Mouse (Mus musculus) forebrain, embryonic 15.5 days (tissue): Measurements from ENCODE around the gene Ephb3. TPM values are rescaled to one million over a fixed set of nuclear protein-coding genes. Genes with fewer than 3 reads are reported as not detected.

Source experiments
- ATAC-seq: fragments of 200-750 bp; cut with Nextera tagmentation; replicated peaks from 2 replicates; pipeline ENCODE4 v1.8.0; 2017; ENCODE audit warnings: mild to moderate bottlenecking, moderate TSS enrichment, moderate library complexity
- H3K27ac ChIP-seq: fragments of 300-500 bp; sonication (generic); replicated peaks from 2 replicates; pipeline ENCODE4 v1.5.1; 2015; ENCODE audit warnings: mild to moderate bottlenecking, inconsistent platforms
- H3K27me3 ChIP-seq: fragments of 300-500 bp; sonication (generic); 2 replicates; pipeline ENCODE4 v1.6.1; 2015; ENCODE audit warnings: inconsistent platforms
- H3K36me3 ChIP-seq: fragments of 300-500 bp; sonication (generic); 2 replicates; pipeline ENCODE4 v1.6.1; 2015; ENCODE audit warnings: mild to moderate bottlenecking, inconsistent platforms
- H3K4me1 ChIP-seq: fragments of 300-500 bp; sonication (generic); 2 replicates; pipeline ENCODE4 v1.6.1; 2015; ENCODE audit warnings: inconsistent platforms
- H3K4me2 ChIP-seq: fragments of 300-500 bp; sonication (generic); replicated peaks from 2 replicates; pipeline ENCODE4 v1.6.1; 2015; ENCODE audit warnings: mild to moderate bottlenecking, inconsistent platforms
- H3K4me3 ChIP-seq: fragments of 300-500 bp; sonication (generic); 2 replicates; pipeline ENCODE4 v1.5.1; 2015; ENCODE audit warnings: mild to moderate bottlenecking, inconsistent platforms
- H3K9ac ChIP-seq: fragments of 300-500 bp; sonication (generic); replicated peaks from 2 replicates; pipeline ENCODE4 v1.6.1; 2015; ENCODE audit warnings: mild to moderate bottlenecking, inconsistent platforms
- H3K9me3 ChIP-seq: fragments of 300-500 bp; sonication (generic); 2 replicates; pipeline ENCODE4 v1.6.1; 2016; ENCODE audit warnings: inconsistent platforms
- WGBS: fragments of 180-500 bp; shearing (Covaris S2); methylation state at CpG from one replicate; pipeline ENCODE4 v1.1.7; 2015; ENCODE audit warnings: mixed read lengths; 5-methylcytosine and 5-hydroxymethylcytosine counted together
- microRNA-seq: library from miRNA; unstranded; fragments of <30 nt; microRNA quantifications from one replicate; pipeline ENCODE4, GENCODE M21; 2016
- polyA plus RNA-seq: library from polyadenylated mRNA; unstranded; fragments of >200 nt; fragmentation: Nextera tagmentation; extraction: Ambion mirVana; gene quantifications from 2 replicates; pipeline ENCODE4 v1.2.1, GENCODE M21; 2015

Ephb3 gene
- polyA plus RNA-seq, 1 experiment from 2014 or later, result 7.9 TPM

GRCm38 (mm10) chr16:21248713-21249531, 44.4 kb downstream of the Ephb3 start:
- Histone ChIP-seq H3K4me3 (peak overlapping the region; percentile 38), H3K9ac (peak overlapping the region; percentile 26), H3K4me2 (peak overlapping the region; percentile 71), H3K27me3 (peaks cover 43% of the 10 kb centered on the region), H3K9me3 (no peaks in the 10 kb centered on the region), H3K36me3 (no peaks in the 10 kb centered on the region), H3K4me1 (peaks cover 29% of the 10 kb centered on the region), H3K27ac (no peak overlapping the region)
- no peak for ATAC-seq
- 6% methylated on average over 39 of the region's 39 CpGs for WGBS

GRCm38 (mm10) chr16:21252401-21252955, 47.9 kb downstream of the Ephb3 start:
- H3K27ac ChIP-seq, result no peak overlapping the region
- 48% methylated on average over 11 of the region's 11 CpGs for WGBS
- peaks cover 30% of the 10 kb centered on the region for H3K27me3 ChIP-seq

DNA sequence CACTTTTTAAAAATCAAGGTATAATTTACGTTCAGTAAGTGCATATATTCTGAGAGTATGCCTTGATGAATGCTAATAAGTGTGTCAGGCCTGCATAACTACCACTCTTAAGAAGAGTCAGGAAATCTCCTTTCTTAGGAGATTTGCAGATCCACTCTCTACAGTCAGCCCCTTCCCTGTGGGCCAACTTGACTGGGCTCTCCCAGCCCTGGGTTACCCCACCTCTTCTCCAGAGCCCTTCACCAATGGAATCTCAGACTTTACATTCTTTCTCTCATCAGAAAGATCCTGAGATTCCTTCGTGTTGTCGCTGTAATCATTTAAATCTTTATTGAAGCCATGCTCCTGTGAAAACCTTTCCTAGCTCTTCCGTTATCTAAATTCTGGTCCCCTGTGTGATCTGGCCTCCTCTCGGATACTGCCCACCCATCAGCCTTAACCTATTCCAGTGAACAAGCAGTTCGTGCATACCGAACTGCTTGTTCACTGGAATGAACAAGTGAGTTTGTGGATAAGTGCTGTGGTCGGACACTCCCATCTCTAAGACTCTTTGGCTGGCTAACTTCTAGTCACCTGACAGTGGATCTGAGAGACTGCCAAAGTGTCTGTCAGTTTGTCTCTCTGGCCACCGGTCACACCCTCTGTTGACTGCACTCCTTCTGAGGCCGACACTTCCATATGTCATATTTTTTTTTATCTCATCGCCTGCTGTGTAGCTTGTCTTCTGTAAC, 51.2 kb downstream of the Ephb3 start:
- Histone ChIP-seq H3K4me1 (no peaks in the 10 kb centered on the region), H3K27me3 (0 out of 2 replicates have a peak, but pooled peaks cover 5% of the 10 kb centered on the region), H3K36me3 (no peaks in the 10 kb centered on the region), H3K9me3 (no peaks in the 10 kb centered on the region), H3K4me2 (no peak overlapping the region), H3K4me3 (no peak overlapping the region), H3K9ac (no peak overlapping the region), H3K27ac (no peak overlapping the region)
- WGBS, result 86% methylated on average over 11 of the region's 11 CpGs
- ATAC-seq, result no peak

More at GRCm38 (mm10) chr16:21252401-21252955, 47.9 kb downstream of the Ephb3 start:
- Histone ChIP-seq H3K36me3 (no peaks in the 10 kb centered on the region), H3K4me1 (peaks cover 15% of the 10 kb centered on the region), H3K9ac (no peak overlapping the region), H3K4me2 (no peak overlapping the region), H3K4me3 (no peak overlapping the region), H3K9me3 (no peaks in the 10 kb centered on the region)
- no peak for ATAC-seq

GRCm38 (mm10) chr16:21256514-21257305, 52.2 kb downstream of the Ephb3 start:
- Histone ChIP-seq H3K27ac (no peak overlapping the region), H3K4me1 (no peaks in the 10 kb centered on the region), H3K4me2 (no peak overlapping the region), H3K36me3 (no peaks in the 10 kb centered on the region), H3K27me3 (no peaks in the 10 kb centered on the region), H3K4me3 (no peak overlapping the region), H3K9me3 (no peaks in the 10 kb centered on the region), H3K9ac (no peak overlapping the region)
- no peak for ATAC-seq
- 90% methylated on average over 12 of the region's 12 CpGs for WGBS

DNA sequence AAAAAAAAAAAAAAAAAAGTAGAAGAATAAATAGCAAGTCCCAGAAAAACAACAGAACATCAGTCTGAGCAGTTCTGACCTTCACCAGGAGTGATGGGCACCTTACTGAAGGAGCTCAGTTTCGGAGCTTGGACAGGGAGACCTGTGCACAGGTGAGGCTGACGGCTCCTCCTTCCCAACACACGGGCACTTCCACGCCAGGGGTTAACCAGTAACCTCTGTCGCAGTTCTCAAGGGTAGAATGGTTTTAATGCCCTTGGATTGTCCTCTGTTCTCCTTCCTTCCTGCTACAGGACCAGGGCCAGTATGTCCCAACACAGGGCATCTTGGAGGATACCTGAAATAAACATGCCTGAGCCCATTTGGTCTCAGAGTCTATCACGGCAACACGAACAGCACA, 60.9 kb downstream of the Ephb3 start:
- 85% methylated on average over 7 of the region's 7 CpGs for WGBS

GRCm38 (mm10) chr16:21269775-21270174, 65.2 kb downstream of the Ephb3 start:
- Histone ChIP-seq H3K27me3 (no peaks in the 10 kb centered on the region), H3K9ac (no peak overlapping the region), H3K27ac (no peak overlapping the region), H3K36me3 (no peaks in the 10 kb centered on the region), H3K4me1 (peaks cover 33% of the 10 kb centered on the region), H3K4me3 (no peak overlapping the region), H3K4me2 (no peak overlapping the region), H3K9me3 (no peaks in the 10 kb centered on the region)
- ATAC-seq, result no peak
- WGBS, result 70% methylated on average over 8 of the region's 8 CpGs

More for the DNA sequence above, 60.9 kb downstream of the Ephb3 start:
- Histone ChIP-seq H3K9me3 (no peaks in the 10 kb centered on the region), H3K36me3 (no peaks in the 10 kb centered on the region), H3K27ac (no peak overlapping the region), H3K4me1 (no peaks in the 10 kb centered on the region), H3K27me3 (no peaks in the 10 kb centered on the region), H3K4me3 (no peak overlapping the region), H3K9ac (no peak overlapping the region), H3K4me2 (no peak overlapping the region)
- ATAC-seq, result no peak

DNA sequence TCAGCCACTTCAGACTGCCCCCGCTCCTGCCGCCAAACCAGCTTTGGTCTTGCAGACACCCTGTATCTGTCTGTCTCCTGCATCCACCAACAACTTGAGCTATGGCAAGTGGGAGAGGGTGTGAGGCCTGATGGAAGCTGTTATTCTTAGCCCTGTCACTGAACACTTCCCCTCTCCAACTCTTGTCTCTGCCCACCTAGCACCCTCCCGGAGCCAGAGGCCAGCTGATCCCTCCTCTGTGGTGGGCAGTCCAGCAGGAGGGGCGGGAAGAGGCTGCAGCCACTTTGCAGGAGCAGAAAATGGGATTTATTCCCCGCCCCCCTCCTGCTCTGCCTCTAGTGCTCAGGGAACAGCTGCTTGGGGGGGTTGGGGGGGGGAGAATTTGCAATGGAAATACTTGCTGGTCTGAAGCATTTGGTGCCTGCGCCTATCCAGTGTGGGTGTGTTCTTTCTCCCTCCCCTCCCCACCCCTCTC, 67.3 kb downstream of the Ephb3 start:
- 61% methylated on average over 6 of the region's 6 CpGs for WGBS
- no peaks in the 10 kb centered on the region for H3K36me3 ChIP-seq
- H3K4me3 ChIP-seq, result no peak overlapping the region
- no peaks in the 10 kb centered on the region for H3K9me3 ChIP-seq
- no peak overlapping the region for H3K9ac ChIP-seq
- H3K27ac ChIP-seq, result 0 out of 2 replicates have a peak overlapping the region, but pooled peaks have one; percentile 6
- no peak overlapping the region for H3K4me2 ChIP-seq
- no peak; the same call in 1 of the 2 replicates for ATAC-seq
- H3K4me1 ChIP-seq, result peaks cover 33% of the 10 kb centered on the region
- no peaks in the 10 kb centered on the region for H3K27me3 ChIP-seq

DNA sequence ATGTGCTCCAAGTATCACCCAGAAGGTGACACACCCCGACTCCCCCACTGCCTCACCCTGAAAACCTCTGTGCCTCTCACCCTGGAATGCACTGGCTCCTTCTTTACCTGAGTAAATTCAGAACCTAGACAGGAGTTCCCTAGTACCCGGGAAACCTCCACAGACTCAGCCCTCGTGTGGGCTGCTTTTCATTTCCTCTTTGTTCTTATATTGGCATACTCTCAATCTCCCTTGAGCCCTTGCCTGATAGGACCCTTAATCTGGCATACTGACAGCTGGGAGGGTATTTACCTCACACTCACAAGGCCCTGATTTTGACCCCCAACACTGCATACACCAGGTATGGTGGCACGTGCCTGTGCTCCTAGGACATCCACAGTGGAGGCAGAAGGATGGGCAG, 68.2 kb downstream of the Ephb3 start:
- Histone ChIP-seq H3K9ac (no peak overlapping the region), H3K9me3 (no peaks in the 10 kb centered on the region), H3K36me3 (no peaks in the 10 kb centered on the region), H3K4me1 (peaks cover 33% of the 10 kb centered on the region), H3K4me2 (no peak overlapping the region), H3K27me3 (no peaks in the 10 kb centered on the region), H3K27ac (no peak overlapping the region), H3K4me3 (no peak overlapping the region)
- 51% methylated on average over 4 of the region's 4 CpGs for WGBS
- no peak for ATAC-seq

Small RNAs within 50 kb of the gene (microRNA-seq; reads per million reads assigned to microRNA genes)
- not detected for gene Mir7680

Other genes starting within 250 kb of the Ephb3 start
- gene Teddm3, start 50.8 kb upstream of the Ephb3 start, polyA plus RNA-seq, result not detected in 2 replicates
- 31.4 and 36.6 TPM in 2 replicates for gene Vps8, start 218.4 kb downstream of the Ephb3 start, polyA plus RNA-seq